Mouse (Mus musculus): Measurements from ENCODE around the gene Usp50. TPM values are rescaled to one million over a fixed set of nuclear protein-coding genes. Genes with fewer than 3 reads are reported as not detected.

The Usp50 gene
- polyA plus RNA-seq, 1 experiment from 2014 or later = 3.4 TPM

GRCm38 (mm10) chr2:126792611-126793010, 9.3 kb upstream of the Usp50 start:
- ATAC-seq (ENCODE audit: insufficient number of reproducible peaks, insufficient read depth, low FRiP score, low read depth) = no peak
- 68% methylated on average over 5 of the region's 5 CpGs for WGBS
- Histone ChIP-seq H3K9ac (ENCODE audit: low read length) (no peak overlapping the region), H3K4me1 (ENCODE audit: control insufficient read depth in 2 of 2, insufficient read depth in 2 of 2, low read length in 2 of 2) (peaks cover 5 to 7% of the 10 kb centered on the region in 2 experiments; a peak in 3 of 4 replicates), H3K27ac (replicated peaks in 1 of 2; ENCODE audit: control insufficient read depth in 1 of 2, insufficient read depth in 1 of 2, low read depth in 2 of 2, low read length in 2 of 2) (no peak overlapping the region), H3K36me3 (ENCODE audit: control insufficient read depth, insufficient read depth, low read length) (peaks cover 79% of the 10 kb centered on the region), H3K4me3 (ENCODE audit: control insufficient read depth in 1 of 2, insufficient read depth in 1 of 2, low read depth in 1 of 2, low read length in 2 of 2) (no peak overlapping the region), H3K4me2 (ENCODE audit: low read length) (no peak overlapping the region), H3K27me3 (ENCODE audit: control insufficient read depth, insufficient read depth, low read length) (no peaks in the 10 kb centered on the region), H3K9me3 (ENCODE audit: control insufficient read depth, low read length) (no peaks in the 10 kb centered on the region)

- Histone ChIP-seq H3K4me2 (ENCODE audit: low read length) (no peak overlapping the region), H3K4me3 (ENCODE audit: control insufficient read depth in 1 of 2, insufficient read depth in 1 of 2, low read depth in 1 of 2, low read length in 2 of 2) (no peak overlapping the region), H3K36me3 (ENCODE audit: control insufficient read depth, insufficient read depth, low read length) (peaks cover 31% of the 10 kb centered on the region), H3K9me3 (ENCODE audit: control insufficient read depth, low read length) (no peaks in the 10 kb centered on the region), H3K4me1 (ENCODE audit: control insufficient read depth in 2 of 2, insufficient read depth in 2 of 2, low read length in 2 of 2) (peaks cover 5 to 7% of the 10 kb centered on the region in 2 experiments; a peak in 3 of 4 replicates), H3K9ac (ENCODE audit: low read length) (no peak overlapping the region), H3K27ac (replicated peaks in 1 of 2; ENCODE audit: control insufficient read depth in 1 of 2, insufficient read depth in 1 of 2, low read depth in 2 of 2, low read length in 2 of 2) (0 out of 4 replicates have a peak overlapping the region, but pooled peaks of 1 of the 2 experiments have one; percentile 17), H3K27me3 (ENCODE audit: control insufficient read depth, insufficient read depth, low read length) (no peaks in the 10 kb centered on the region)
- ATAC-seq (ENCODE audit: insufficient number of reproducible peaks, insufficient read depth, low FRiP score, low read depth) = no peak
- 38% methylated on average over 9 of the region's 9 CpGs for WGBS
Observed at GRCm38 (mm10) chr2:126787721-126788342, 4.6 kb upstream of the Usp50 start.

- Histone ChIP-seq H3K4me3 (ENCODE audit: control insufficient read depth in 1 of 2, insufficient read depth in 1 of 2, low read depth in 1 of 2, low read length in 2 of 2) (no peak overlapping the region), H3K4me2 (ENCODE audit: low read length) (no peak overlapping the region), H3K9me3 (ENCODE audit: control insufficient read depth, low read length) (no peaks in the 10 kb centered on the region), H3K27me3 (ENCODE audit: control insufficient read depth, insufficient read depth, low read length) (no peaks in the 10 kb centered on the region), H3K4me1 (ENCODE audit: control insufficient read depth in 2 of 2, insufficient read depth in 2 of 2, low read length in 2 of 2) (no peaks in the 10 kb centered on the region), H3K9ac (ENCODE audit: low read length) (no peak overlapping the region), H3K27ac (replicated peaks in 1 of 2; ENCODE audit: control insufficient read depth in 1 of 2, insufficient read depth in 1 of 2, low read depth in 2 of 2, low read length in 2 of 2) (no peak overlapping the region), H3K36me3 (ENCODE audit: control insufficient read depth, insufficient read depth, low read length) (no peaks in the 10 kb centered on the region)
- ATAC-seq (ENCODE audit: insufficient number of reproducible peaks, insufficient read depth, low FRiP score, low read depth) = no peak
- WGBS = 80% methylated on average over 3 of the region's 3 CpGs
Observed at GRCm38 (mm10) chr2:126782433-126782832, 837 bp downstream of the Usp50 start.

- WGBS = 81% methylated on average over 1 of the region's 1 CpGs
- Histone ChIP-seq H3K9me3 (ENCODE audit: control insufficient read depth, low read length) (no peaks in the 10 kb centered on the region), H3K4me2 (ENCODE audit: low read length) (no peak overlapping the region), H3K27me3 (ENCODE audit: control insufficient read depth, insufficient read depth, low read length) (no peaks in the 10 kb centered on the region), H3K36me3 (ENCODE audit: control insufficient read depth, insufficient read depth, low read length) (no peaks in the 10 kb centered on the region), H3K9ac (ENCODE audit: low read length) (no peak overlapping the region), H3K4me3 (ENCODE audit: control insufficient read depth in 1 of 2, insufficient read depth in 1 of 2, low read depth in 1 of 2, low read length in 2 of 2) (no peak overlapping the region), H3K4me1 (ENCODE audit: control insufficient read depth in 2 of 2, insufficient read depth in 2 of 2, low read length in 2 of 2) (no peaks in the 10 kb centered on the region), H3K27ac (replicated peaks in 1 of 2; ENCODE audit: control insufficient read depth in 1 of 2, insufficient read depth in 1 of 2, low read depth in 2 of 2, low read length in 2 of 2) (no peak overlapping the region)
- ATAC-seq (ENCODE audit: insufficient number of reproducible peaks, insufficient read depth, low FRiP score, low read depth) = no peak
Observed at GRCm38 (mm10) chr2:126781478-126781877, 1.8 kb downstream of the Usp50 start.

GRCm38 (mm10) chr2:126780286-126780685, 3.0 kb downstream of the Usp50 start:
- no peak overlapping the region for H3K27ac ChIP-seq (replicated peaks in 1 of 2; ENCODE audit: control insufficient read depth in 1 of 2, insufficient read depth in 1 of 2, low read depth in 2 of 2, low read length in 2 of 2)
- no peak for ATAC-seq (ENCODE audit: insufficient number of reproducible peaks, insufficient read depth, low FRiP score, low read depth)
- no peak overlapping the region for H3K4me2 ChIP-seq (ENCODE audit: low read length)
- no peak overlapping the region for H3K9ac ChIP-seq (ENCODE audit: low read length)
- no peaks in the 10 kb centered on the region for H3K9me3 ChIP-seq (ENCODE audit: control insufficient read depth, low read length)
- H3K36me3 ChIP-seq (ENCODE audit: control insufficient read depth, insufficient read depth, low read length) = no peaks in the 10 kb centered on the region
- H3K4me1 ChIP-seq (ENCODE audit: control insufficient read depth in 2 of 2, insufficient read depth in 2 of 2, low read length in 2 of 2) = no peaks in the 10 kb centered on the region
- no peak overlapping the region for H3K4me3 ChIP-seq (ENCODE audit: control insufficient read depth in 1 of 2, insufficient read depth in 1 of 2, low read depth in 1 of 2, low read length in 2 of 2)
- H3K27me3 ChIP-seq (ENCODE audit: control insufficient read depth, insufficient read depth, low read length) = no peaks in the 10 kb centered on the region
- 77% methylated on average over 10 of the region's 10 CpGs for WGBS

- H3K4me1 ChIP-seq (ENCODE audit: control insufficient read depth in 2 of 2, insufficient read depth in 2 of 2, low read length in 2 of 2) = no peaks in the 10 kb centered on the region
- H3K27ac ChIP-seq (replicated peaks in 1 of 2; ENCODE audit: control insufficient read depth in 1 of 2, insufficient read depth in 1 of 2, low read depth in 2 of 2, low read length in 2 of 2) = no peak overlapping the region
- H3K9me3 ChIP-seq (ENCODE audit: control insufficient read depth, low read length) = no peaks in the 10 kb centered on the region
- 82% methylated on average over 4 of the region's 4 CpGs for WGBS
- H3K9ac ChIP-seq (ENCODE audit: low read length) = no peak overlapping the region
- no peaks in the 10 kb centered on the region for H3K36me3 ChIP-seq (ENCODE audit: control insufficient read depth, insufficient read depth, low read length)
- no peak overlapping the region for H3K4me3 ChIP-seq (ENCODE audit: control insufficient read depth in 1 of 2, insufficient read depth in 1 of 2, low read depth in 1 of 2, low read length in 2 of 2)
- no peaks in the 10 kb centered on the region for H3K27me3 ChIP-seq (ENCODE audit: control insufficient read depth, insufficient read depth, low read length)
- H3K4me2 ChIP-seq (ENCODE audit: low read length) = no peak overlapping the region
- ATAC-seq (ENCODE audit: insufficient number of reproducible peaks, insufficient read depth, low FRiP score, low read depth) = no peak
Observed at GRCm38 (mm10) chr2:126778806-126779205, 4.5 kb downstream of the Usp50 start.

GRCm38 (mm10) chr2:126776416-126776815, 6.9 kb downstream of the Usp50 start:
- no peaks in the 10 kb centered on the region for H3K4me1 ChIP-seq (ENCODE audit: control insufficient read depth in 2 of 2, insufficient read depth in 2 of 2, low read length in 2 of 2)
- no peak overlapping the region for H3K27ac ChIP-seq (replicated peaks in 1 of 2; ENCODE audit: control insufficient read depth in 1 of 2, insufficient read depth in 1 of 2, low read depth in 2 of 2, low read length in 2 of 2)
- no peak for ATAC-seq (ENCODE audit: insufficient number of reproducible peaks, insufficient read depth, low FRiP score, low read depth)
- no peak overlapping the region for H3K9ac ChIP-seq (ENCODE audit: low read length)
- H3K27me3 ChIP-seq (ENCODE audit: control insufficient read depth, insufficient read depth, low read length) = no peaks in the 10 kb centered on the region
- no peak overlapping the region for H3K4me3 ChIP-seq (ENCODE audit: control insufficient read depth in 1 of 2, insufficient read depth in 1 of 2, low read depth in 1 of 2, low read length in 2 of 2)
- no peaks in the 10 kb centered on the region for H3K9me3 ChIP-seq (ENCODE audit: control insufficient read depth, low read length)
- 26% methylated on average over 1 of the region's 1 CpGs for WGBS
- no peaks in the 10 kb centered on the region for H3K36me3 ChIP-seq (ENCODE audit: control insufficient read depth, insufficient read depth, low read length)
- no peak overlapping the region for H3K4me2 ChIP-seq (ENCODE audit: low read length)

GRCm38 (mm10) chr2:126775951-126776350, 7.3 kb downstream of the Usp50 start:
- no peak overlapping the region for H3K4me3 ChIP-seq (ENCODE audit: control insufficient read depth in 1 of 2, insufficient read depth in 1 of 2, low read depth in 1 of 2, low read length in 2 of 2)

More at GRCm38 (mm10) chr2:126775951-126776350, 7.3 kb downstream of the Usp50 start:
- no peak overlapping the region for H3K27ac ChIP-seq (replicated peaks in 1 of 2; ENCODE audit: control insufficient read depth in 1 of 2, insufficient read depth in 1 of 2, low read depth in 2 of 2, low read length in 2 of 2)
- no peak overlapping the region for H3K9ac ChIP-seq (ENCODE audit: low read length)
- WGBS = 61% methylated on average over 4 of the region's 4 CpGs
- ATAC-seq (ENCODE audit: insufficient number of reproducible peaks, insufficient read depth, low FRiP score, low read depth) = no peak
- H3K4me2 ChIP-seq (ENCODE audit: low read length) = no peak overlapping the region
- H3K9me3 ChIP-seq (ENCODE audit: control insufficient read depth, low read length) = no peaks in the 10 kb centered on the region
- H3K36me3 ChIP-seq (ENCODE audit: control insufficient read depth, insufficient read depth, low read length) = no peaks in the 10 kb centered on the region
- no peaks in the 10 kb centered on the region for H3K4me1 ChIP-seq (ENCODE audit: control insufficient read depth in 2 of 2, insufficient read depth in 2 of 2, low read length in 2 of 2)
- no peaks in the 10 kb centered on the region for H3K27me3 ChIP-seq (ENCODE audit: control insufficient read depth, insufficient read depth, low read length)
